Mouse (Mus musculus) left cerebral cortex, postnatal 36 days (tissue): ENCODE results near the gene Xpnpep2. TPM values are rescaled to one million over a fixed set of nuclear protein-coding genes. Genes with fewer than 3 reads are reported as not detected.

ENCODE experiments used
- DNase-seq, 2 experiments: peaks; one replicate each; pipeline ENCODE4 v3.0.0; 2021 to 2022; ENCODE audit warnings: low spot score in 2 of 2, mixed read lengths in 1 of 2
- intact Hi-C: fragments of 180-260 bp; cut with DNase I; formaldehyde crosslinking; loops from one replicate; pipeline ENCODE4 v1.15.1; 2025
- total RNA-seq, 2 experiments: library from RNA; stranded (reverse); gene quantifications; 2 replicates each; pipeline ENCODE4 v1.2.3; 2021

Xpnpep2 gene
- total RNA-seq, 2 experiments from 2014 or later = 0.15 to 0.16 TPM

- intact Hi-C loops = no loop called here
- DNase-seq = no peak
Observed at GRCm38 (mm10) chrX:48119294-48119693, 10.8 kb downstream of the Xpnpep2 start.

GRCm38 (mm10) chrX:48124132-48125071, 15.9 kb downstream of the Xpnpep2 start:
- intact Hi-C loops = loop anchor here (1.0 kb wide), 1 partner anchor 132 kb away; no protein-coding TSS in a partner anchor

DNA sequence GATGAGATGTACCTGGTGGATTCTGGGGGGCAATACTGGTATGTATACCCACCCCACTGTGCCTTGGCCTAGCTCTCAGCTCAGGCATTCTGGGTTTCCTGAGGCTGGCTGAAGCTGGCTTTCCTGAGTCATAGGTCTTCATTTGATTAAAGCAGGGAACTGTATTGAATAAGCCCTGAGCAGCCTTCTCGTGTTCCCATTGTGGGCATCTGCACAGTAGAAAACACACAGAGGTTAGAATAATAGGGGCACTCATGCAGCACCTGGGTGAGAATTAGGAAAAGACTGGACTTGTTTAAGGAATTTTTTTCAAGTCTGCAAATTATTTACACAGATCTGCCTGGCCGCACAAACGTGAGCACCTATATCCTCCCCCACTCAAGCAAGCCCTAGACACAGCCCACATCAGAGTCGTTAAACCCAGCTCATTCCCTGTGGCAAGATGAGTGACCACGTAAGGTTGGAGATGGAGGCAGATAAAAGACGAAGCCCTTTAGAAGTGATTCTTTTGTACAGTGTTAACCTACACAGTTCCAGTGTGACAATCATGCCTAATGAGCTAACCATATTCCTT, 18.5 kb downstream of the Xpnpep2 start:
- intact Hi-C loops = no loop called here
- no peak for DNase-seq

More at GRCm38 (mm10) chrX:48124132-48125071, 15.9 kb downstream of the Xpnpep2 start:
- DNase-seq = peak; percentile 34 to 35

- intact Hi-C loops = no loop called here
- DNase-seq = no peak
Observed at GRCm38 (mm10) chrX:48127502-48128218, 19.1 kb downstream of the Xpnpep2 start.

DNA sequence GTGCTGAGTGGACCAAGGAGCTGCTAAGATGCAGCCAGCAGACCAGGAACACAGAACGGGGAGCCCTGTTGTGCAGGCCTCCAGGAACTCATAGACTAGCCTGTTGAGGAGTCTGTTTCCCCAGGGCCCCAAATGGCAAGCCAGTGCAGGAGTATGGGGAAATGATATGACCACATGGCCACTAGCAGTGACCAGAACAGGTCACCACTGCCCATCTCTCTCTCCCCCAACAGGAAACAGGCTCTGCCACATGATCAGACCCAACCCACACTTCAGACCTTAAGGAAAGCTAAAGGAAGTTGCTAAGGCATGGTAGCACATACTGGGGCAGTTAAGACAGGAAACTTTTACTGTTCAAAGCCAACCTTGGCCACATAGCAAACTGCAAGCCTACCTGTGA, 20.6 kb downstream of the Xpnpep2 start:
- intact Hi-C loops = no loop called here

DNA sequence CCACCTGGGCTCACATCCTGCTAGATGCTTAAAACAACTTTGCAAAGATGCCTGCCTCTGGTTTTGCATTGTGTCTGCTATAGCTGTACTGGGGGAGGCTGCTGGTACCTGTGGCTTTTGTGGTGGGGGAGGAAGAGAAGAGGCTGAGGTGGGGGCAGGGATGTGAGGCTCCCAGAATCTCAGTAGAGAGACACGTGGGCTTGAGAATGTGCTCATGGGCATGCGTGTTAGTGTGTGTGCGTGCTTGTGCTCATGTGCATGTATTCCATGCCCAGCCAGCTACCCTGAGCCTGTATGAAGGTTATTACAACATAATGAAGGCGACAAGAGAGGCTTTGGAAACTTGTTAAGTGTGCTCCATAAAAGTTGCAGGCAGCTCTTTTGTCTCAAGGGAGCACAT, 28.4 kb downstream of the Xpnpep2 start:
- intact Hi-C loops = no loop called here
- no peak for DNase-seq

More for the DNA sequence above, 20.6 kb downstream of the Xpnpep2 start:
- no peak for DNase-seq

DNA sequence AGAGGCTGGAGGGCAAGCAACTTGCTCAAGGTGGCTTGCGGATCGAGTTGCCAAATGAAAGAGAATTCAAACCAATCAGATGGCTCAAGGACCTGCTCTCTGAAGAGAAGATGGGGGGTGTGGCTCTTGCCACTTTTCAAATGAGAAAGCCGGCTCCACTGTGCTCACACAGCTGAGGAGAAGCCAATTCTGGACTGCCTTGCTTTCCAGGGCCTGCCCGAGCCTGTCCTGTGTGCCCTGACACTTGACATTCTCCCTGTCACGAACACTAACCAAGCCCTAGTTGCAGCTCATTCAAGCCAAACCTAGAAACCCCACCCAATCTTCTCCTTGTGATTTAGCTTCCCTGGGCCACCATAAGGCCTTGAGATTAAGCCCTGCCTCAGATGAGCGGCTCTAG, 29.5 kb downstream of the Xpnpep2 start:
- DNase-seq = no peak
- intact Hi-C loops = no loop called here

GRCm38 (mm10) chrX:48138539-48139275, 30.2 kb downstream of the Xpnpep2 start:
- intact Hi-C loops = no loop called here
- DNase-seq = no peak

DNA sequence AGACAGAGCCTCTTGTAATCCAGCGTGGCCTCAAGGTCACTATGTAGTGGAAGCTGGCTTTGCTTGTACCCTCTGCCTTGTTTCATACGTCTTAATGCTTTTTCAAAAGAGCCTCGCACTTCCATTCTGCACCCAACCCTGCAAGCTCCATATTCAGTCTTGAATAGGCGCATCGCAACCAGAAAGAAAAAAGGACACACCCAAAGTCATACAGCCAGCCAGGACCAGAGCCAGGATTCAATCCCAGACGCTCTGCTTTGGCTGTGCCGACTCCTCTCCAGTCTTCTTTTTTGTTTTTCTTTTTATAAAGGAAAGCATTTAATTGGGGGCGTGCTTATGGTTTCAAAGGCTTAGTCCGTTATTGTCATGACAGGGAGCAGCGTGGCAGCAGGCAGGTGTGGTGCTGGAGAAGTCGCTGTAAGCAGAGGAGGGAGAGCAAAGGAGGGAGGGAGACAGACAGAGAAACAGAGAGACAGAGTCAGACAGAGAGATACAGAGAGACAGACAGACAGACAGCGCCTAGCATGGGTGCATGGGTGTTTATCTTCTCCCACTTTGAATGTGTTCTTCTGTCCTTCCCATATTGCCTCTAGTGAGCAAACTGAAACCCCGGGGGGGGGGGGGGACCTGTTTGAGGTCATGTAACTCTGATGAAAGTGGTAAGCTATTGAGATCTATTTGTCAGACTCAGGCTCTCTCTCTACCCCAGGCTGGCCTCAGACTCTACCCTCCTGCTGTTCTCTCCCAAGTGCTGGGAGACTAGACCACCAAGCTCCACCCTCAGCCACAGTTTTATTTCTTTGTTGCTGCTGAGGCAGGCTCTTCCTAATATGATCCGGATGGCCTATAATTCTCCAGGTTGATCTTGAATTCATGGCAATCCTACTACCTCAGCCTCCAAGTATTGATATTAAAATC, 31.1 kb downstream of the Xpnpep2 start:
- intact Hi-C loops = no loop called here
- no peak for DNase-seq

DNA sequence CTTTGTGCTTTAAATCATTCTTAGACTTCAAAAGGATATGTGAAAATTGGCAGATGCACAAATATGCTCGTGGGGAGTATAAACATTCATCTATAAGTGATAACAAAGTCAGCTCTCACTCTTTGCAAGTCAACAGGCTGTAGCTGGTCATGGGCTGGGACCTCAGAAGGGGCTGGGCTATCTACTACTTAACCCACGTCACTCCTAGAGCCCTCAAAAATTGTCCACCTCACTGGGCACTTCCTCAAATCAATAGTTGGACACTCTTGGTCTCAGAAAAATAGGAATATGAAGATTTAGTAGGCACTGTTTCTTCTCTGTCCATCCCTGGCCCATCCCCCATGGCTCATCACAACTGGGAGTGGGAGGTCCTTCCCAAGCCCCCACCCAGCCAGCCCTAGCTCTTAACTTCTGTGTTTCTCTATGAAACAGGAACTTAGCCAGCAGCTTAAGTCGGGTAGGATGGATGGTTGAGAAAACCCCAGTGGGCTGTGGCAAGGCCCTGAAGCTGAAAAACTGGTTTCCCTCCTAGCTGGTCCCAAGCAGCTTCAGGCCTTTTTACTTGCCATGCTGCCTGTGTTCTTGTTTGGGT, 31.9 kb downstream of the Xpnpep2 start:
- no peak for DNase-seq
- intact Hi-C loops = no loop called here

- intact Hi-C loops = no loop called here
- DNase-seq = no peak
Observed at GRCm38 (mm10) chrX:48141481-48141880, 33.0 kb downstream of the Xpnpep2 start.

GRCm38 (mm10) chrX:48143415-48144335, 35.1 kb downstream of the Xpnpep2 start:
- intact Hi-C loops = no loop called here

GRCm38 (mm10) chrX:48146262-48146661, 37.7 kb downstream of the Xpnpep2 start, which contains the start of gene Sash3:
Sash3 (plus strand) TSS chrX:48146436.
- intact Hi-C loops = no loop called here
- no peak for DNase-seq

More at GRCm38 (mm10) chrX:48143415-48144335, 35.1 kb downstream of the Xpnpep2 start:
- no peak for DNase-seq

DNA sequence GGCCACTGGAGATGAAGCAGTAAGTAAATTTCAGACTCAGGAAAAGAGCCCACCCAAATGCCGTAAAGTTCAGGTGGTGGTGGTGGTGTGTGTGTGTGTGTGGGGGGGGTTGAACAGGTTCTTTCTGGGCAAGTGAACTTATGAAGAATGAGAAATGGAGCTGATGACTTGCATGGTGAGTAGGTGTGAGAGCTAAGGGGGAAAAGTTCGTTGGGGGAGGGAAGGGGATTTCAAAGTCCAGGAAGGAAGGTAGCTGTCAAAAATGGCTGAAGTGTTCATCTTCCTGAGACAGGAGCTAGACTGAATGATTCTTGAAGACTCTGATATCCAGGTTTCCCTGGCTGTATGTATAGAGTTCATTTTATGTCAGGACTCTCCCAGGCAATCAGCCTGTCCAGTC, 38.7 kb downstream of the Xpnpep2 start:
- no peak for DNase-seq
- intact Hi-C loops = no loop called here

GRCm38 (mm10) chrX:48147741-48148186, 39.2 kb downstream of the Xpnpep2 start:
- intact Hi-C loops = no loop called here
- DNase-seq = no peak

DNA sequence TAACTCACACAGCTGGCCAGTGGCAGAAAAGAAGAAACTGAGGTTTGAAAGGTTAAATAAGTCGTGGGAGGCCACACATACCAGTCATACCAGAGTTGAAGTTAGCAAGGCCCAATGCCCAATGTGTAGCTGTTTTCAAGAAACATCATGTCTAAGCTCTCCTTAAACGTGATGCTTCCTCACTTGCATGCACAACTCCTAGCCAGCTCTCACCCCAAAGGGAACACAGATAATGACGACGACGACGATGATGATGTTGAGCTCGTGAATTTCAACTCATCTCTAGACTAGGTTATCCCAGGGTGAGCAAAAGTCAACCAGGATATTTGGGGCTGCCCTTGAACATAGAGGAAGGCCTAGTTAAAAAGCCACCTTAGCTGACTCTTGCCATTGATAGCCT, 43.6 kb downstream of the Xpnpep2 start:
- intact Hi-C loops = no loop called here
- DNase-seq = no peak

- DNase-seq = no peak
- intact Hi-C loops = no loop called here
Observed at GRCm38 (mm10) chrX:48153414-48153813, 44.9 kb downstream of the Xpnpep2 start.
